Mouse (Mus musculus) left cerebral cortex, postnatal 10 days (tissue): ENCODE data around the gene Brf1. TPM values are rescaled to one million over a fixed set of nuclear protein-coding genes. Genes with fewer than 3 reads are reported as not detected.
A peak's percentile ranks its signal among the peaks of the same experiment; 100 is the strongest.

Experiments used
- DNase-seq, 2 experiments: peaks; one replicate each; pipeline ENCODE4 v3.0.0; 2021 to 2022; ENCODE audit warnings: low spot score in 2 of 2, mixed read lengths in 1 of 2; ENCODE audit errors: extremely low spot score in 1 of 2
- intact Hi-C: fragments of 180-260 bp; cut with DNase I; formaldehyde crosslinking; loops from one replicate; pipeline ENCODE4 v1.15.1; 2025
- total RNA-seq, 2 experiments: library from RNA; stranded (reverse); gene quantifications; 2 replicates each; pipeline ENCODE4 v1.2.3; 2021

The Brf1 gene
- 10 to 100 TPM; 53.8 to 54.2 TPM for total RNA-seq

DNA sequence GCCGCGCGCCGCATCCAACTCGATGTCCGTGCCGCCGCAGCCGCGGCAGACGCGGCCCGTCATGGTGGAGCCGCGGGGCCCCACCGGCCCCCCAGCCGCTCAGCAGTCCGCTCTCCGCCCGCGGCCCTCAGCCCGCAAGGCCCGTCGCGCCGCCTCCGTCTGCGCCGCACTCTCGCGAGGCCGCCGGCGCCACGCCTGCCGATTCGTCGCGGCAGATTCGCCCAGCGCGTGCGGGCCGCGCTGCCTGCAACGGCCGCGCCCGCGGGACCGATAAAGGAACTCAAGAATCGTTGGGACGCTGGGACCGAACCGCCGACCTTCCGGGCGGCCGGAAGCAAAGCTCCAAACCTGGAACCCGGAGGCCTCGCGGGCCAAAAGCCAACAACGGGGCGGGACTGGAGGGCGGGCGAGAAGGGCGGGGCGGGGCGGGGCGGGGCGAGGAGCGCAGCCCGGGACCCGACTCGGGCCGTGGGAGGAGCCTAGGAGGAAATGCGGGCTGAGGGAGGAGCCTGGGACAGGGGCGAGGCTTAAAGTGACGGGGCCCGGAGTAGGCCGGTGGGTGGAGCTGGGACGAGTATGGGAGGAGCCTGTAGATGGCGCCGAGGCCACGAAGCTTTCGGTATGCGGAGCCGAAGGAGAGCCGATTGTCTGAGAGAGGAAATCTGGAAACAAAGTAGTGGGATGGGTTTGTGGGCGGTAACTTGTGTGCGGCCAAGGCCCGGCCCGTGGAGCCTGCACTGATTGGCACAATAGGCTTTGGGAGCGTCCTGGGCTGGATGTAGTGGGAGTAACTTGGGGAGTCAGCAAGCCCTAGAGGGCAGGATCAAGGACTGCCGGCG is at the start of gene Brf1:
Gene Brf1 (minus strand): TSS at position 411 of the 839 bp plus-strand sequence.
- peak; percentile 93 to 98 for DNase-seq
- intact Hi-C loops, result no loop called here

DNA sequence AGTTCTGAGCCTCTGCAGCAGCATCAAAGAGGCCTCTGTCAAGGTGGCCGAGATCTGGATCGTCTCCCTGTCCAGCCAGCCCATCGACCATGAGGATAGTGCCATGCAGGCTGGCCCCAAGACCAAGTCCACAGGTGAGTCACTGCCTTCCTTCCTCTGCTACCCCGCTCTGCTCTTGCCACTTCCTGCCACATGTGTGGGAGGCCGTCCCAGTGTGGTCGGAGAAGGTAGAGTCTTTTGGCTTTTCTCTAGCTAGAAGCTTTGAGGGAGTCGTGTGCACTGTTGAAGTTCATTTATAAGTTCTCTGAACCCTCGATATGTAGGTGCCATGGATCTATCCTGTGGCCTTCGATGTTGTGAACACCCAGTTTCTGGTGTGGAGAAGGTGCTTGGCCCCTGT is 49.3 kb upstream of the Brf1 start:
- no peak for DNase-seq
- intact Hi-C loops, result loop anchor here (5.0 kb wide), 1 partner anchor 43 kb away; no protein-coding TSS in a partner anchor

DNA sequence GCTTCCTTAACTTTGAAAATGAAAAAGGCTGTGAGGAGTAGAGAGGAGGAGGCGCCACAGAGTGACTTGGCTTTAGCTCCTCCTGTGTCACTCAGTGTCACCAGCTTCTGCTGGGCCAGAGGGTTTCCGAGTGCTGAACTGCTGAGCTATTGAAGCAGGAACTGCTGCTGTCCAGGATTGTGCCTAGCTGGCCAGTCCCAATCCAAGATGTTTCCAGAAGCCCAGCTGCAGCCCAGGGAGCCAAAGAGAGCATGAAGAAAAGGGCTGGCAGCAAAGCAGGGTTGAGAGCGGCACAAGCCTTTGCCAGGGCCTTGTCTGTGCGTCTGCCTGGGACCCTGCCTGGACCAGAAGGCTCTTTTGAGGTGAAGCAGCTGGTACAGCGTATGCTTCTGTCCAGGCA is 47.6 kb upstream of the Brf1 start:
- intact Hi-C loops, result loop anchor here (5.0 kb wide), 1 partner anchor 41 kb away; no protein-coding TSS in a partner anchor

DNA sequence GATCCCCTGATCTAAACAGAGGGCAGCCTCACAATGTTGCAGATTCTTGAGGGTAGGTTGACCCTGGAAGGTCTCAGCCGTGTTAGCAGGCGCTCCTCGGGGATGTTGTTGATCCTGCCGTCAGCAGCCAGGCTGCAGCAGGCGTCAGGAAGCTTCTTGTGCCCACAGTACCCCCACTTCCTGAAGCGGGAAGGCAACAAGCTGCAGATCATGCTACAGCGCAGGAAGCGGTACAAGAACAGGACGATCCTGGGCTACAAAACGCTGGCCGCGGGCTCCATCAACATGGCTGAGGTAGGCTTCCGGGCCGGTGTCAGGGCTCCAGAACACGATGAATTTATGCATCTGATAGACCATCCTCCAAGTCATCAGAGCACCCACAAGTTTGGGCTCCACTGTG is 46.4 kb upstream of the Brf1 start:
- intact Hi-C loops, result loop anchor here (5.0 kb wide), 1 partner anchor 40 kb away; no protein-coding TSS in a partner anchor
- DNase-seq, result no peak

More for the DNA sequence above, 47.6 kb upstream of the Brf1 start:
- DNase-seq, result peak in 1 of 2 experiments; percentile 40

DNA sequence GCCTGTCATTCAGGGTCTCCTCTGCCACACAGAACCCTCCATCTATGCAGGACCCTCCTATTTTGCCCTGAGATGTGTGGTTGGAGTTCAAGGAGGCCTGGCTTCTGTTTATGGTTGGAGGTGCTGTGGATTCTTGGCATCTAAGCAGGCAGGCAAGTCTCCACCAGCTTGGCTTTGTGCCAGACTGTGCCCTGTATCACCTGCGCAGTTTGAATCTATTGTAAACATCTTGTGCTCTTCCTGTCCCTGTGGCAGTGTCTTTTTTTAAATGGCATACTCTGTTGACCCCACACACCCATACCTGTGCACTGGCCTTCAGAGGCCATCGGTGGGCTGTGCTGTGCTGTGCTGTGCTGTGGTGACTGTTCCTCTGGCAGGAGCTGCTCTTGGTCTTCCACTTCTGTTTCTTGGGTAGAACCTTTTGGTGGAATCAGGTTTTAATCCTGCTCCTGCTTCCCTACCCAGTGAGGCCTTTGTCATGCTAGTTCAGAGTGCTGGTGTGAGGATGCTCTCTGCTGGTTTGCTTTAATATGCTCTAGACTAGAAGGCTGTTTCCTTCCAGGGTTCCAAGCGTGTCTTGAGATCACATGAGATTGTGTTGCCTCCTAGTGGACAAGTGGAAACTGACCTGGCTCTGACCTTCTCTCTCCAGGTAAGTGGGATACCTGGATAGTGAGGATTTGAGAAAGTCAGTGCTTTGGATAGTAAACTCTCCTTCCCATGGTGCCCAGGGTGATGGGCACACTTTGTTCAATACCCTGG is 44.6 kb upstream of the Brf1 start:
- DNase-seq, result no peak
- intact Hi-C loops, result loop anchor here (5.0 kb wide), 1 partner anchor 38 kb away; no protein-coding TSS in a partner anchor

DNA sequence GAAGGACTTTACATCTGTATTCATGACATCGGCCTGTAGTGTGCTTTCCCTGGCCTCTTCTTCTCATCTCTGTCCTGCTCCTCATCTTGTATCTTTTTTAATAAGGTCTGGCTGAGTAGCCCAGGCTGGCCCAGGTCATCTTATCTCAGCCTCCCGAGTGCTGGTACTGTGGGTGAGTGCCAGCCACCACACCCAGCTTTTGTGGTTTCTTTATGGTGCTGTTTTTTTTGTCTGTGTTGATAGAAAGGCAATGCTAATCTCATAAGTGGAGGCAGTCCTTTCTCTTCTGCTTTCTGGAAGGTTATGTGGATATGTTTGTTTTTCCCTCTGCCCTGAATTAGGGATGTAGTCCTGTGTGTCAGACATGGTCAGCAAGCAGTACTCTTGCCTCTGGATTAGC is 42.0 kb upstream of the Brf1 start:
- DNase-seq, result no peak
- intact Hi-C loops, result no loop called here

DNA sequence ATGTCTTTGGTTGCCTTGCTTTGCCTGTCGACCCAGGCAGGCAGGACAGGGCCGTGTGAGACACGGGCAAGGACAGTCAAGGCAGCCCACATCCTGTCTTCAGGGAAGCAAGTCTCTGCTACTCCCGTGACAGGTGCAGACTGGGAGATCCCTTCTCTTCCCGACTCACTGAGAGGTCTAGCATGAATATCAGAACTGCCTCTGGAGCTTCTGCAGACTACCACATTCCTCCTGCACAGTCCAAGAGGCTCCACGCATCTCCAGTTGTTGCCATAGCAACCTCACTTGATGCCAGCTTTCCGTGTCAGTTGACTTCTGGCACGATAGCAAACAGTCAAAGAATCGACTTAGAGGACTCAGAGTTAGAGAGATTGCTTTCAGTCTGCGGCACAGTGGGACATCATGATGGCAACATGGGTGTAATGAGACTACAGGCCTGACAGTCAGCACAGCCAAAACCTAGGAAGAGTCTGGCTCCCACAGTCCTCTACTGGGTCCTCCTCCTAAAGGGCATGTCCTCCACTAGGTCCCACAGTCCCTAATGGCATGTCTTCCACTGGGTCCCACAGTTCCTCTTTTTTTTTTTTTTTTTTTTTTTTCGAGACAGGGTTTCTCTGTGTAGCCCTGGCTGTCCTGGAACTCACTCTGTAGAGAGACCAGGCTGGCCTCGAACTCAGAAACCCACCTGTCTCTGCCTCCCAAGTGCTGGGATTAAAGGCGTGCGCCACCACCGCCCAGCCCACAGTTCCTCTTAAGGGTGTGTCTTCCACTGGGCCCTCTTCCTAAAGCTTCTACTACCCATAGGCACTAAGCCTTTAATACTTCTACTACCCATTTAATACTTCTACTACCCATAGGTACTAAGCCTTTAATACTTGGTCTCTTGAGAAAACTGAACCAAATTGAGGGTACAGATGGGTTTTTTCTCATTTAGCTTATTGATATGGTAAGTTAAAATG is 41.3 kb upstream of the Brf1 start:
- intact Hi-C loops, result no loop called here

DNA sequence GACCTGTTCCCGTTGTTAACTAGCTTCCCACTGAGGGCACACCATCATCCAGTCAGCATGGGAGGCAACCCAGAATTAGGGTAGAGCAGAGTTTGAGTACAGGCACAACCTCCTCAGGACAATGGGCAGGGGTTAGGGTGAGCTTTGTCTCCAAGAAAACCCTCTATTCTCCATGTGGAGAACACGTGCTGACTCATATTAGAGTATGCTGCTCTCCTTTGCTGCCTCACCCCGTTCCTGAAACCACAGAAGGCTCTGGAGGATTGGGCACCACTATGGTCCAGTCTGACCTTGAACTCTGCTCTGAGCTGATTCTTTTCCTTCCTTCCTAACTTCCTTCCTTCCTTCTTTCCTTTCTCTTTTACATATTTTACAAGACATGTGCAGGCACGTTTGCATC is 37.9 kb upstream of the Brf1 start:
- intact Hi-C loops, result no loop called here
- no peak for DNase-seq

More for the DNA sequence above, 41.3 kb upstream of the Brf1 start:
- peak; percentile 55 to 66 for DNase-seq

DNA sequence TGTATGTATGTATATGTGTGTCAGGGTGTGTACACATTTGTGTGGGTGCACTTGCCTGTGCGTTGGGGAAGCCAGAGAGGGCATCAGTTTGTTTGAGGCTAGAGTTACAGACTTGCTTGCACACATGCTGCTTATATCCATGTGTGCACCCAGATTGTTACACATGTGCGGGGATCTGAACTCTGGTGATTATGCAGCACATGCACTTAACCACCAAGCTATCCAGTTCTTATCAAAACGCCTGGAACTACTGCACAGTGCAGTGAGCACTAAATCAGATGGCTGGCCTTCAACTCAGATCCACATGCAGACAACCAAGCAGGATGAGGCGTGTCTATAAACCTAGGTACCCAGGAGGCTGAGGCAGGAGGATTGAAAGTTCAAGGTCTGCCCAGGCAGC is 36.5 kb upstream of the Brf1 start:
- intact Hi-C loops, result no loop called here
- DNase-seq, result no peak

DNA sequence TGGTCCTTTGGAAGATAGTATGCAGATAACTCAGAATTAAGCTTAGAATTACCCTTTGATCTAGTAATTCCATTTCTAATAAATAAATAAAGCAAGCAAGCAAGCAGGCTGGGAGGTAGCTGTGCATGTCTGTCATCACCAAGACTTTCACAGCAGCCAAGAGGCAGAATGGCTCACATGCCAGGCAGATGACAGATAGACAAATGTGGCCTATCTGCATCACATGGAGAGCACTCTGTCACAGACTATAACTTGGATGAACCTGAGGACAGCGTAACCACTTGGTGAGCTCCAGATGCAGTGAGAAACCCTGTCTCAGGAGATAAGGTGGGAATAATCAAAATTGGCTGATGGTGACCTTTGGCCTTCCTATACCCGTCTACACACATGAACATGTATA is 34.6 kb upstream of the Brf1 start:
- DNase-seq, result no peak
- intact Hi-C loops, result no loop called here

DNA sequence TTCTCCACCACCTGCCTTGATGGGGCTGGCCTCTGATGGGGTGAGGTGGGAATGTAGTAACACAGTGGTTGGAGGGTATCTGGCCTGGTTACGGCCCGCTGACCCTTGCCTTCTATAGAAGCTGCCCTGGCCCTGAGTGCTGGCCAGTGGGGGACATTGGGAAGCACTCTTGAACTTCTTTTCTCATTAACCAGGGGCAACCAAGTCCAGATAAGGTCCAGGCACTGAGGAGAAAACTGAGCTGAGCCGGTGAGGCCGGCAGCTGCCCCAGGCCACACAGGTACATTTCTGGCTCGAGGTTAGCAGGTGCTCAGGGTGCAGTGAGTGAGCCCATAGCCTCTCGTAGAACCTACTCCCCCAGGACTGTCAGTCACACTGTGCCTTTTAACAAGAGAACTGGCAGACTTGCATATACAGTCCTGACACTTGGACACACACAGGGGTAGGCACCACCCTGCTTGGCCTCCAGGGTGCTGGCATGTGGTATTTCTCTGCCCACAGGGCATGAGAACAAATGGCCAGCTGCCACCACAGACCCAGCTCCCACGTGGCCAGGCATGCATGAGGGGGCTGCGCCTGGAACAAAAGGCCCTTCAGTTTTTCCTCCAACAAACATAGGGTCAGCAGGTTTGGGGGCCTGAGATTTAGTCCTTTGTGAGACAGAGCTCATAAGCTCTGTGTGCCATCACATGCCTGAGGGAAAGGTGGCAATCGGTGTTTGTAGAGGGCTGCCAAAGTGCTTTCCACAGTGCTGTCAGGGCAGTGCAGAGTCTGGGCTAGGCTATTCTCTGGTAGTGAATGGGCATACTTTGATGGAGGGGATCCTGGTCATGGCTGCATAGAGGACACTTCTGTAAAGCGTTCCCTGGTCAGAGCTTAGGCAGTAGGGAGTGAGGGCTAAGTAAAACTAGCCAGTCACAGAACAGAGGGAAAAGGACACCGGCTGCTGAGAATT is 32.1 kb upstream of the Brf1 start:
- no peak for DNase-seq

DNA sequence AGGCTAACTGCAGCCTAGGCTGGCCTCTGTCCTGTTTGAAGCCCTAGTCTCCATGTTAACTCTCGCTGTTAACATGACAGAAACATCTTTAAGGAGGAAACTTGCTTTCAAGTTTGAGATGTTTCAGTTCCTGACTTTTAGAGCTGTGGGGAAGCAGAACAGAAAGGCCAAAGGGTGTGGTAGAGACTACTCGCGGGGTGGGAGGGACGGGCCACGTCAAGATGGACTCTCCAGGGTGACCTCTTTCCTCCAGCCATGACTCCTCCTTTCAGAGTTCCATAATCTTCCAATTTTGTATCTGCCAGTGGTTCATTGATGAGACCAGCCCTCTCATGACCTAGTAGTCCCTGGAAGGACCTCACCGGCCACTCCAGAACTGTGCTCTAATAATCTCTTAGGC is 30.9 kb upstream of the Brf1 start:
- intact Hi-C loops, result no loop called here
- DNase-seq, result no peak

More for the DNA sequence above, 32.1 kb upstream of the Brf1 start:
- intact Hi-C loops, result no loop called here

DNA sequence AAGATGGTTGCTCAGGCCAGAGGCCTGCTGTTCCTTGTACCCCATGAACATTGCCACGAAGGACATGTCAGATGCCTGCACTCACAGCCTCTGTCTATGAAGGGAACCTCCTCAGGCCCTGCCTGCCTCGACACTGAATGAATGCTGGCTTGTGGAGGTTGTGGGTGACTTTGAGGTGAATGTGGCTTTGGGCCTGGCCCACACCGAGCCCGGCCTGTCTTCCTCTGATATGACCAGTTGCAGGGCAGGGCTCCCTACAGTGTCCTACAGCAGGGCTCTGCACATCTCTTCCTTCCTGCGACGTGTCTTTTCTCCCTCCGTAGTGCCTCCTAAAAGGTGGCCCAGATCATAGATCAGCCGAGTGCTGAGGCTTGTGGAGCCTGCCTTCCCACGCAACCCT is 30.5 kb upstream of the Brf1 start:
- DNase-seq, result no peak

DNA sequence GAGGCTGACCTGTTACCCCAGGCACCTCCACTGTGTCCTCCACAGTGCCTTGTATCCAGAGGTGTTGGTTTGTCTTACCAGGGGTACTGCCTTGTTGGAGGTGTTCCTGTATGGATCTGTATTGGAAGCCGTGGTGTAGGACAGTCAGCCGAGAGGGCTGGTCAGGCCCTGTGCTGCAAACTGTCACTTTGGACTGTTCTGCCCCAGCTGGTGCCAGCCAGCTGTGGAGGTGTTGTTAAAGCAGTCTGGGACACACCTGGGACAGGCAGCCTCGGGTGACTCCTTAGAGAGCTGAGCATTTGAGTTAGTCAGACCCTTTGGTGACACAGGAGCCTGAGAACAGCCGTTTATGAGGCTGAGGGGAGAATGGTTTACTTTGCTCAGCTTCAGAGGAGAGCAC is 29.5 kb upstream of the Brf1 start:
- no peak for DNase-seq
- intact Hi-C loops, result no loop called here

More for the DNA sequence above, 30.5 kb upstream of the Brf1 start:
- intact Hi-C loops, result no loop called here

DNA sequence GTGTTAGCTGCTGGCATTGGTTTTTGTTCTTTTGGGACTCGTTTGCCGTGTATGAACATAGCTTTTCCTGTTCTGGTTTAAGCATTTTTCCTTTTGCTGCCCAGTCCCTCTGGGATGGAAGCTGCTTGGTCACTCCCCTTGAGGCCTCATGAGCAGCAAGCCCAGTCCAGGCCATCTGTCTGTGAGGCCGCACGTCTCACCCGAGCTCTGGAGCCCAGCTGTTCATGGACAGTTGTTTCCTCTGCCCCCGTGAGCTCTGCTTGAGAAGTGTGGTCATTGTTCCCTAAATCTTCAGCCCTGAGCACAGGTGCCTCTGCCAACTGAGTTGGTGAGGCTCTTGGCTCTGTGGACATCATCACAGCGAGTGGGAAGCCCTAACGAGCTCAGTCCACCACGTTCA is 28.4 kb upstream of the Brf1 start:
- no peak for DNase-seq

DNA sequence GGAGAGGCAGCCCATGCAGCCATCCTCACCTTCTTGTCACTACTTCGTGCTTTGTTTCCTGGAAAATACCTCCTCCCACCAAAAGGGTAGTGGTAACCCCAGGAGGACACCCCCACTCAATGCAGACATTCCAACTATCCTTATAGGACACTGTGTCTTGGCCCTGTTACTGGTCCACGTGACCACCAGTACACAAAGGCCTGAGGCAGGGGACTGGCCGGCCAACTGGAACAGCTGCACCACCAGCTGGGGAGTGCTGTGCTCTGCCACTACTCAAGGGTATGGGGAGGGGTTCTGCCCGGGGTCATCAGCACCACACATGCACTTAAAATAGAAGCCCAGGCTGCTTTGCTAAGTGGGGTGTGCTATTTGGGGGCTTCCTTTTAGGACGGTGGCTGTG is 27.6 kb upstream of the Brf1 start:
- intact Hi-C loops, result no loop called here
- no peak for DNase-seq

More for the DNA sequence above, 28.4 kb upstream of the Brf1 start:
- intact Hi-C loops, result no loop called here

DNA sequence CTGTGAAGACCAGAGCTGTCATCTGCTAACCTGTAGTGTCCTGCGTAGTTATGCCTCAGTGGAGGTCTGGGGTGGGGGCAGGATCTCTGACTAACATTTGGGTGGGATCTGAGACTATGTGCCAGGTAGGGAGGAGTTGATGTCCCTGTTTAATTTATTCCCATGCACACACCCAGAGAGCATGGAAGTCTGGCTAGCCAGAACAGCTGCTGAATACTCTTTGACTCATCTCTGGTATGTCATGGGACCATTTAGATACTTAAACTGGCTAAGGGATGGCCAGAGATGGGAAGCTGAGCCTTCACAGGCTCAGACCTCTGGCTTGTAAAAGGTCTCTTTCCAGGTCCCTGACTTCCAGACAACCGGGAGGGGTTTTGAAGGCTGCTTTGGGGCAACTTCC is 27.0 kb upstream of the Brf1 start:
- DNase-seq, result no peak
- intact Hi-C loops, result no loop called here

DNA sequence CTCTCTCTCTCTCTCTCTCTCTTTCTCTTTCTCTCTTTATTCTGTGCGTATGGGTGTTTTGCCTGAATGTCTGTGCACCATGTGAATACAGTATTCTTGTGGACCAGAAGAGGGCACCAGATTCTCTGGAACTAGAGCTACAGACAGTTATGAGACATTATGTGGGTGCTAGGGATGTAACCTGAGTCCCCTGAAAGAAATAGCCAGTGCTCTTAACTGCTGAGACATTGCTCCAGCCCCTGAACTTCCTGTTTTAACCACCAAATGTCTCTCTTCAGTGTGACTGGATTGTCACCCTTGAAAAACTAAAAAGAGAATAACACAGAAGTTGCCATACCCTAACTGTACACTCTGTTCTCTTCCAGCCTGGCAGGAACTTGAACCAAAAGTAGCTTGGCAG is 26.1 kb upstream of the Brf1 start:
- DNase-seq, result no peak

More for the DNA sequence above, 26.1 kb upstream of the Brf1 start:
- intact Hi-C loops, result no loop called here
